ENCODE assay signal across 16 mouse cellular contexts in the genomic region with DNA sequence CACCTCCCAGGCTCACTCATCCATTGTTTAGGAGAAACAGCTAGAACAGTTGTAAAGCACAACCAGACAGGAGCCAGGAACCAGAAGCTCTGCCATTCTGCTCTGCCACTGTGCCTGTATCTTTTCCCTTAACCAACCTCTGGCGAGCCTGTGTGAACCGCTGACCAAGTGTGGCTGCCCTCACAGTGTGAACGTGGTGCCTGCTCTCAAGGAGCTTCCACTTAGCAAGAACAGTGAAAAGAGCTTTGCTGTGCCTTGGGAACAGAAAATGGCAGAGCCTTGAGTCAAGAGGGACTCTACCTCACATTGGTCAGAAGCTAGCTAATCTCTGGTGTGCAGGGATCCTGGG.
DNase-seq lines count a peak whose midpoint lies in the region; ATAC-seq and TF ChIP-seq lines count a peak whose summit lies in the region.
"Had no signal": no experiment of that assay in that cellular context is flagged by ENCODE, and none has a peak within 500 bp of the region (broad histone marks: within the 10 kb centered on the region; RNA-seq: fewer than 3 reads in every experiment).

No protein-coding gene starts in this region.

- no peaks in the 10 kb centered on the region for H3K27me3 ChIP-seq in forebrain, embryonic 10.5 days (ENCODE audit: poor library complexity, severe bottlenecking)
- H3K27me3 ChIP-seq in forebrain, postnatal 0 days (ENCODE audit: insufficient read depth, low read length): no peaks in the 10 kb centered on the region
- H3K27me3 ChIP-seq in embryonic facial prominence, embryonic 12.5 days: no peaks in the 10 kb centered on the region
- no peaks in the 10 kb centered on the region for H3K27me3 ChIP-seq in limb, embryonic 13.5 days

- H3K36me3 ChIP-seq in forebrain, embryonic 10.5 days (replicated peaks): no peaks in the 10 kb centered on the region
- H3K36me3 ChIP-seq in forebrain, postnatal 0 days (ENCODE audit: insufficient read depth): no peaks in the 10 kb centered on the region
- H3K36me3 ChIP-seq in embryonic facial prominence, embryonic 12.5 days: no peaks in the 10 kb centered on the region
- no peaks in the 10 kb centered on the region for H3K36me3 ChIP-seq in limb, embryonic 13.5 days

- no peak for ATAC-seq in forebrain, postnatal 0 days
- ATAC-seq in embryonic facial prominence, embryonic 12.5 days (ENCODE audit: insufficient number of reproducible peaks, insufficient read depth, low FRiP score, low TSS enrichment): no peak
- ATAC-seq in limb, embryonic 13.5 days (ENCODE audit: low FRiP score, low read depth): no peak
- ATAC-seq in erythroblast, adult 5-6 weeks (replicated peaks; ENCODE audit: low FRiP score, poor library complexity, severe bottlenecking): no peak
- ATAC-seq: liver, postnatal 0 days had no signal

- H3K4me1 ChIP-seq in forebrain, embryonic 10.5 days: peaks cover 31% of the 10 kb centered on the region
- no peaks in the 10 kb centered on the region for H3K4me1 ChIP-seq in forebrain, postnatal 0 days (ENCODE audit: insufficient read depth)
- H3K4me1 ChIP-seq in embryonic facial prominence, embryonic 12.5 days: peaks cover 32% of the 10 kb centered on the region
- peaks cover 65% of the 10 kb centered on the region for H3K4me1 ChIP-seq in limb, embryonic 13.5 days

- peak overlapping the region; percentile 86 for H3K27ac ChIP-seq in forebrain, embryonic 10.5 days
- H3K27ac ChIP-seq in forebrain, postnatal 0 days (ENCODE audit: low read depth, low read length): no peak overlapping the region
- 0 out of 2 replicates have a peak overlapping the region, but pooled peaks have one; percentile 10 for H3K27ac ChIP-seq in layer of hippocampus, adult 2 months
- H3K27ac ChIP-seq in embryonic facial prominence, embryonic 12.5 days: peak overlapping the region; percentile 97
- peak overlapping the region; percentile 96 for H3K27ac ChIP-seq in limb, embryonic 13.5 days

- no peak overlapping the region for H3K9ac ChIP-seq in forebrain, postnatal 0 days
- no peak overlapping the region for H3K9ac ChIP-seq in embryonic facial prominence, embryonic 12.5 days
- no peak overlapping the region for H3K9ac ChIP-seq in limb, embryonic 13.5 days
- H3K9ac ChIP-seq: liver, postnatal 0 days had no signal

- TF ChIP-seq CTCF in forebrain, postnatal 0 days (IDR thresholded peaks at IDR 0.05; ENCODE audit: low read depth): no peak
- TF ChIP-seq CTCF in layer of hippocampus, adult 2 months (conservative IDR thresholded peaks at IDR 0.05): no peak

- no peaks in the 10 kb centered on the region for H3K9me3 ChIP-seq in forebrain, embryonic 10.5 days
- H3K9me3 ChIP-seq in forebrain, postnatal 0 days (ENCODE audit: low read length): no peaks in the 10 kb centered on the region
- no peaks in the 10 kb centered on the region for H3K9me3 ChIP-seq in embryonic facial prominence, embryonic 12.5 days
- no peaks in the 10 kb centered on the region for H3K9me3 ChIP-seq in limb, embryonic 13.5 days

- no peak overlapping the region for H3K4me2 ChIP-seq in forebrain, postnatal 0 days (ENCODE audit: low read depth)
- H3K4me2 ChIP-seq in embryonic facial prominence, embryonic 12.5 days (replicated peaks): peak overlapping the region; percentile 24
- peak overlapping the region; percentile 41 for H3K4me2 ChIP-seq in limb, embryonic 13.5 days (replicated peaks)

- no peak for DNase-seq in forebrain, embryonic 10.5 days (ENCODE audit: extremely low spot score, low spot score)
- DNase-seq in forebrain, postnatal 0 days: no peak
- DNase-seq in layer of hippocampus, adult 2 months (ENCODE audit: low spot score in 2 of 2): no peak
- no peak for DNase-seq in layer of hippocampus, adult 8-10 months (ENCODE audit: low spot score in 2 of 2)
- no peak for DNase-seq in frontal cortex, postnatal 36 days (ENCODE audit: low spot score in 2 of 2)
- DNase-seq: adrenal gland, adult 2 months; heart, adult 18-20 months; kidney, adult 2 months; liver; liver, postnatal 0 days; lung, postnatal 14 days; thymus, postnatal 25 days had no signal

- WGBS in forebrain, embryonic 10.5 days: 62% methylated on average over 3 of the region's 3 CpGs
- 74% methylated on average over 3 of the region's 3 CpGs for WGBS in forebrain, postnatal 0 days
- 66% methylated on average over 3 of the region's 3 CpGs for WGBS in embryonic facial prominence, embryonic 12.5 days
- 68% methylated on average over 3 of the region's 3 CpGs for WGBS in limb, embryonic 13.5 days

- no peak overlapping the region for H3K4me3 ChIP-seq in forebrain, embryonic 10.5 days
- no peak overlapping the region for H3K4me3 ChIP-seq in forebrain, postnatal 0 days (ENCODE audit: low read depth, low read length)
- no peak overlapping the region for H3K4me3 ChIP-seq in layer of hippocampus, adult 2 months
- 0 out of 2 replicates have a peak overlapping the region, but pooled peaks have one; percentile 6 for H3K4me3 ChIP-seq in embryonic facial prominence, embryonic 12.5 days
- no peak overlapping the region for H3K4me3 ChIP-seq in limb, embryonic 13.5 days
- H3K4me3 ChIP-seq: megakaryocyte, embryonic 14.5 days had no signal
